In genomic region chr17:70472162-70472561, GRCm38 (mm10) we compare ENCODE assay signal across 28 mouse cellular contexts.
DNase-seq lines count a peak whose midpoint lies in the region; ATAC-seq lines count a peak whose summit lies in the region.
"Had no signal": no experiment of that assay in that cellular context is flagged by ENCODE, and none has a peak within 500 bp of the region (broad histone marks: within the 10 kb centered on the region; RNA-seq: fewer than 3 reads in every experiment).

No protein-coding gene starts in this region.

- no peak overlapping the region for H3K4me3 ChIP-seq in heart, embryonic 12.5 days
- H3K4me3 ChIP-seq: embryonic facial prominence, embryonic 13.5 days; embryonic facial prominence, embryonic 15.5 days; erythroblast, embryonic 14.5 days; forebrain, embryonic 10.5 days; forebrain, embryonic 12.5 days had no signal

- peak; percentile 40 to 43 for DNase-seq in cerebellum, postnatal 10 days
- DNase-seq in cerebellum, adult 11 months, result no peak
- peak; percentile 46 for DNase-seq in heart, adult 11 months
- peak; percentile 45 for DNase-seq in layer of hippocampus, adult 9-11 months
- DNase-seq in layer of hippocampus, adult 11-12 months (ENCODE audit: low spot score), result no peak
- DNase-seq in brain, adult 2 months (ENCODE audit: low read depth, low spot score), result peak; percentile 72
- DNase-seq: adrenal gland, adult 8-10 months; adrenal gland, postnatal 14 days; adrenal gland, postnatal 36 days; B cell, adult 2 months; cerebellum, adult 11-12 months; cerebellum, adult 2 months; cerebellum, adult 9-10 months; cerebellum, postnatal 36 days; embryo, embryonic 11 days had no signal

- no peaks in the 10 kb centered on the region for H3K9me3 ChIP-seq in heart, embryonic 12.5 days (replicated peaks)
- H3K9me3 ChIP-seq: embryonic facial prominence, embryonic 13.5 days; embryonic facial prominence, embryonic 15.5 days; forebrain, embryonic 10.5 days; forebrain, embryonic 12.5 days had no signal

- H3K4me2 ChIP-seq in heart, embryonic 12.5 days, result no peak overlapping the region
- H3K4me2 ChIP-seq: embryonic facial prominence, embryonic 13.5 days; embryonic facial prominence, embryonic 15.5 days; forebrain, embryonic 12.5 days had no signal

- WGBS in heart, embryonic 12.5 days, result 78% methylated on average over 7 of the region's 7 CpGs

- no peak overlapping the region for H3K27ac ChIP-seq in heart, embryonic 12.5 days (ENCODE audit: poor library complexity, severe bottlenecking)
- H3K27ac ChIP-seq: embryonic facial prominence, embryonic 13.5 days; embryonic facial prominence, embryonic 15.5 days; forebrain, embryonic 10.5 days; forebrain, embryonic 12.5 days had no signal

- no peak for ATAC-seq in heart, embryonic 12.5 days (ENCODE audit: insufficient number of reproducible peaks, low FRiP score)
- ATAC-seq: activated CD4-positive, CD25-positive, alpha-beta regulatory T cell, adult 4 months; CD4-positive, CD25-positive, alpha-beta regulatory T cell, adult 4 months; forebrain, embryonic 14.5 days; forebrain, embryonic 16.5 days; Patski had no signal

- H3K36me3 ChIP-seq in heart, embryonic 12.5 days, result no peaks in the 10 kb centered on the region
- H3K36me3 ChIP-seq: embryonic facial prominence, embryonic 13.5 days; embryonic facial prominence, embryonic 15.5 days; forebrain, embryonic 10.5 days; forebrain, embryonic 12.5 days; G1E had no signal

- no peak overlapping the region for H3K9ac ChIP-seq in heart, embryonic 12.5 days
- H3K9ac ChIP-seq: embryonic facial prominence, embryonic 13.5 days; embryonic facial prominence, embryonic 15.5 days; forebrain, embryonic 12.5 days had no signal

- H3K4me1 ChIP-seq in heart, embryonic 12.5 days (replicated peaks), result peaks cover 4% of the 10 kb centered on the region
- H3K4me1 ChIP-seq: embryonic facial prominence, embryonic 13.5 days; embryonic facial prominence, embryonic 15.5 days; forebrain, embryonic 10.5 days; forebrain, embryonic 12.5 days had no signal

- H3K27me3 ChIP-seq in heart, embryonic 12.5 days (replicated peaks), result no peaks in the 10 kb centered on the region
- H3K27me3 ChIP-seq: CH12.LX; embryonic facial prominence, embryonic 13.5 days; embryonic facial prominence, embryonic 15.5 days; forebrain, embryonic 12.5 days had no signal

Comparison
In these comparisons a context has a peak if more than half of its experiments do, and no peak if none do; other contexts are left out.
1. DNase-seq: peak in cerebellum, postnatal 10 days (2 of 2), heart, adult 11 months (single experiment), layer of hippocampus, adult 9-11 months (single experiment) and brain, adult 2 months (single experiment); none in cerebellum, adult 11 months (single experiment) and layer of hippocampus, adult 11-12 months (single experiment).